Mouse (Mus musculus) kidney, postnatal 10 days (tissue): ENCODE measurements around the gene Dvl1.
A peak's percentile ranks its signal among the peaks of the same experiment; 100 is the strongest.

Source experiments
- DNase-seq: peaks from one replicate; pipeline ENCODE4 v3.0.0; 2021; ENCODE audit warnings: mixed read lengths

Gene Dvl1

GRCm38 (mm10) chr4:155846871-155847578 is at the start of gene Dvl1:
Dvl1 (plus strand) TSS chr4:155847402.
- DNase-seq: peak; percentile 97

GRCm38 (mm10) chr4:155802075-155802474 is 45.1 kb upstream of the Dvl1 start:
- DNase-seq: no peak

- DNase-seq: no peak
These were observed 44.4 kb upstream of the Dvl1 start, which contains the start of gene Mrpl20 for GRCm38 (mm10) chr4:155802741-155803339. Mrpl20 (plus strand) TSS chr4:155802878.

GRCm38 (mm10) chr4:155803340-155804041 is 43.7 kb upstream of the Dvl1 start:
- peak; percentile 98 for DNase-seq

- no peak for DNase-seq
These were observed 39.4 kb upstream of the Dvl1 start for GRCm38 (mm10) chr4:155807841-155808240.

GRCm38 (mm10) chr4:155811929-155812664 is 35.1 kb upstream of the Dvl1 start, which contains the start of gene Ccnl2:
Ccnl2 (plus strand) TSS chr4:155812489.
- peak; percentile 97 for DNase-seq

GRCm38 (mm10) chr4:155812665-155813181 is 34.5 kb upstream of the Dvl1 start:
- peak; percentile 64 for DNase-seq

GRCm38 (mm10) chr4:155817533-155817932 is 29.7 kb upstream of the Dvl1 start:
- DNase-seq: no peak

- peak; percentile 53 for DNase-seq
These were observed 26.2 kb upstream of the Dvl1 start for GRCm38 (mm10) chr4:155821025-155821424.

- DNase-seq: no peak
These were observed 23.8 kb upstream of the Dvl1 start for GRCm38 (mm10) chr4:155823443-155823842.

- no peak for DNase-seq
These were observed 17.3 kb upstream of the Dvl1 start for GRCm38 (mm10) chr4:155829866-155830265.

- no peak for DNase-seq
These were observed 16.6 kb upstream of the Dvl1 start for GRCm38 (mm10) chr4:155830596-155830995.

- DNase-seq: peak; percentile 98
These were observed 15.9 kb upstream of the Dvl1 start, which contains the start of gene Aurkaip1 for GRCm38 (mm10) chr4:155831205-155831766. Aurkaip1 (plus strand) TSS chr4:155831272.

- peak; percentile 62 for DNase-seq
These were observed 15.4 kb upstream of the Dvl1 start for GRCm38 (mm10) chr4:155831831-155832230.

- no peak for DNase-seq
These were observed 14.9 kb upstream of the Dvl1 start for GRCm38 (mm10) chr4:155832321-155832720.

GRCm38 (mm10) chr4:155833234-155833633 is 14.0 kb upstream of the Dvl1 start:
- DNase-seq: no peak

GRCm38 (mm10) chr4:155833836-155834235 is 13.4 kb upstream of the Dvl1 start:
- peak; percentile 91 for DNase-seq

GRCm38 (mm10) chr4:155837404-155838010 is 9.7 kb upstream of the Dvl1 start:
- DNase-seq: peak; percentile 73

- DNase-seq: peak; percentile 62
These were observed 8.7 kb upstream of the Dvl1 start for GRCm38 (mm10) chr4:155838187-155839153.

- peak; percentile 95 for DNase-seq
These were observed 7.7 kb upstream of the Dvl1 start, which contains the start of gene Mxra8 for GRCm38 (mm10) chr4:155839483-155839910. Mxra8 (plus strand) TSS chr4:155839680.
